Mouse (Mus musculus) limb, embryonic 14.5 days (tissue): Measurements from ENCODE around the gene Ina. TPM values are rescaled to one million over a fixed set of nuclear protein-coding genes. Genes with fewer than 3 reads are reported as not detected.
"Not testable (repeated sequence)": the region's sequence is repeated elsewhere in the genome, so short reads cannot be mapped to it uniquely, and the experiment has no call there.

ENCODE experiments used
- ATAC-seq: fragments of 200-750 bp; cut with Nextera tagmentation; 2 replicates; pipeline ENCODE4 v1.8.0; 2017; ENCODE audit warnings: low read depth, moderate number of reproducible peaks, moderate TSS enrichment; ENCODE audit not compliant: low FRiP score
- DNase-seq: peaks from one replicate; pipeline ENCODE4 v3.0.0-alpha.2; 2015; ENCODE audit warnings: low spot score
- H3K27ac ChIP-seq: fragments of 300-500 bp; sonication (generic); replicated peaks from 2 replicates; pipeline ENCODE4 v1.5.1; 2014; ENCODE audit warnings: low read depth, mild to moderate bottlenecking, low read length, moderate library complexity, mixed read lengths
- H3K27me3 ChIP-seq: fragments of 300-500 bp; sonication (generic); 2 replicates; pipeline ENCODE4 v1.6.1; 2014; ENCODE audit warnings: low read length, mixed read lengths; ENCODE audit not compliant: control insufficient read depth, insufficient read depth
- H3K36me3 ChIP-seq: fragments of 300-500 bp; sonication (generic); 2 replicates; pipeline ENCODE4 v1.6.1; 2014; ENCODE audit warnings: mild to moderate bottlenecking, low read length, moderate library complexity, mixed read lengths; ENCODE audit not compliant: control insufficient read depth, insufficient read depth
- H3K4me1 ChIP-seq: fragments of 300-500 bp; sonication (generic); 2 replicates; pipeline ENCODE4 v1.6.1; 2014; ENCODE audit warnings: antibody characterized with exemption, low read length, mixed read lengths; ENCODE audit not compliant: control insufficient read depth, insufficient read depth
- H3K4me2 ChIP-seq: fragments of 300-500 bp; sonication (generic); replicated peaks from 2 replicates; pipeline ENCODE4 v1.6.1; 2014; ENCODE audit warnings: low read depth, mild to moderate bottlenecking, low read length, moderate library complexity; ENCODE audit not compliant: severe bottlenecking
- H3K4me3 ChIP-seq: fragments of 300-500 bp; sonication (generic); replicated peaks from 2 replicates; pipeline ENCODE4 v1.5.1; 2014; ENCODE audit warnings: low read length
- H3K9ac ChIP-seq: fragments of 300-500 bp; sonication (generic); 2 replicates; pipeline ENCODE4 v1.6.1; 2014; ENCODE audit warnings: mild to moderate bottlenecking, low read depth, low read length, moderate library complexity; ENCODE audit not compliant: severe bottlenecking
- H3K9me3 ChIP-seq: fragments of 300-500 bp; sonication (generic); 2 replicates; pipeline ENCODE4 v1.6.1; 2016; ENCODE audit warnings: low read length; ENCODE audit not compliant: control insufficient read depth
- POLR2A ChIP-seq: fragments of 200-500 bp; IDR thresholded peaks from 2 replicates; pipeline ENCODE4 v1.8.0; 2012; ENCODE audit warnings: inconsistent platforms, mild to moderate bottlenecking, moderate library complexity, borderline replicate concordance; ENCODE audit not compliant: insufficient read depth, insufficient read length; ENCODE audit errors: extremely low read depth
- WGBS: fragments of 180-500 bp; shearing (Covaris S2); extraction: QIAGEN DNeasy Blood & Tissue Kit; methylation state at CpG from one replicate; pipeline ENCODE4 v1.1.7; 2014; 5-methylcytosine and 5-hydroxymethylcytosine counted together
- polyA plus RNA-seq, 2 experiments: library from polyadenylated mRNA; depleted of rRNA in 1 of 2; stranded (reverse) in 1 of 2; unstranded in 1 of 2; fragments of >200 nt; fragmentation: Nextera tagmentation in 1 of 2; extraction: Ambion mirVana in 1 of 2; gene quantifications; 2 replicates each; pipeline versions ENCODE4 v1.2.1 to v1.2.3; 2012 to 2014

Gene Ina
- polyA plus RNA-seq, 2 experiments, result 0.40 to 1.3 TPM

DNA sequence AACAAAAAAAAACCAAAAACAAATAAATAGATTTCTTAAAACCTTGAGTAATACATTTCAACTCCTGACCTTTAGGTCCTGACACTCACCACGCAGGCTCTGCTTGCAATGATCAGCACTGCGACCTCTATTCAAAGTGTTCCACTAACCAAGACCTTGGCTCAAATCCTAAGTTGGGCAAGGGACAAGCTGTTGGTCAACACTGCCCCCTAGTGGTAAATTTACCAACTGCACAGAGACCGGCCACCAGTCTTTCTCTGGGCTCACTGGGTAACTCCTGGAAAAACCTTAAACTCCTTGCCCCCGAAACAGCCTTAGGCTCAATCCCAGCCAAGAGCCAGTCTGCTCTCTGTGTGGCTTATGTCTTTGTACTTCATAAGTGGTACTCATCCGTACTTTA is 23.4 kb upstream of the Ina start:
- peak; percentile 67 for ATAC-seq
- DNase-seq, result peak; percentile 88
- no peak overlapping the region for H3K4me3 ChIP-seq
- no peak for TF ChIP-seq POLR2A
- no peak overlapping the region for H3K9ac ChIP-seq
- H3K4me2 ChIP-seq, result no peak overlapping the region
- no peaks in the 10 kb centered on the region for H3K27me3 ChIP-seq
- no peaks in the 10 kb centered on the region for H3K4me1 ChIP-seq
- no peaks in the 10 kb centered on the region for H3K9me3 ChIP-seq
- H3K27ac ChIP-seq, result no peak overlapping the region
- WGBS, result 9% methylated on average over 5 of the region's 5 CpGs
- H3K36me3 ChIP-seq, result no peaks in the 10 kb centered on the region

DNA sequence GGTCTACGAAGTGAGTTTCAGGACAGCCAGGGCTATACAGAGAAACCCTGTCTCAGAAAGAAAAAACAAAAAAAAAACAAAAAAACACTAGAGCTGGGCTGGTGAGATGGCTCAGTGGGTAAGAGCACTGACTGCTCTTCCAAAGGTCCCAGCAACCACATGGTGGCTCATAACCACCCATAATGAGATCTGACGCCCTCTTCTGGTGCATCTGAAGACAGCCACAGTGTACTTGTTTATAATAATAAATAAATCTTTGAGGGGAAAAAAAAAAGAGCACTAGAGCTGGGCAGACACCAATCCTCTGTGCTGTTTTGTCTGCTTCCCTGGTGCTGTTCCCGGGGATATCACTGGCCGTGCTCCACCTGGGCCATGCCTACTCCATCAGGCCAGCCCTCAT is 22.2 kb upstream of the Ina start:
- 66% methylated on average over 4 of the region's 4 CpGs for WGBS
- ATAC-seq, H3K27ac ChIP-seq: not testable (repeated sequence)

DNA sequence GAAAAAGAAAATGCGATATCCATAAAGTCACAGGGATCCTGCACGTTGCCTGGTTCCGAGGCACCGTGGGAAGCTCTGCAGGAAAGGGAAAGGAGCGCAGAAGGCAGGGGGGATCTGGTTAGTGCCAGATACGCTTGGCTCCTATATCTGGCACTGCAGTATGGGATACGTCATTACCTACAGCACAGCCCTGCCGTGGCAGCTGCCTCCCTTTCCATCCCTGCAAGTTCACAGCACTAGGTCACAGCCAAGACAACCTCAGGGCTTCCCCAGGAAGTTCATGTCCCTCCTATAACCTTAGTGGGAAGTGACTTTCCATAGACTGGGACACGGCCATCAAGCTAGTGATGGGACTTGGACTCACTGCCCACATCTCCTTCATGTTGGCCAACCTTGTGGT is 18.4 kb upstream of the Ina start:
- ATAC-seq, result no peak
- no peaks in the 10 kb centered on the region for H3K9me3 ChIP-seq
- H3K4me2 ChIP-seq, result no peak overlapping the region
- H3K36me3 ChIP-seq, result no peaks in the 10 kb centered on the region
- H3K27ac ChIP-seq, result no peak overlapping the region
- 72% methylated on average over 9 of the region's 9 CpGs for WGBS
- TF ChIP-seq POLR2A, result no peak
- no peak overlapping the region for H3K9ac ChIP-seq
- H3K27me3 ChIP-seq, result no peaks in the 10 kb centered on the region
- H3K4me3 ChIP-seq, result no peak overlapping the region
- no peak for DNase-seq
- no peaks in the 10 kb centered on the region for H3K4me1 ChIP-seq

More for the DNA sequence above, 22.2 kb upstream of the Ina start:
- H3K9ac ChIP-seq, DNase-seq, H3K27me3 ChIP-seq, H3K9me3 ChIP-seq, H3K4me3 ChIP-seq, H3K4me2 ChIP-seq, H3K4me1 ChIP-seq, H3K36me3 ChIP-seq: not testable (repeated sequence)

DNA sequence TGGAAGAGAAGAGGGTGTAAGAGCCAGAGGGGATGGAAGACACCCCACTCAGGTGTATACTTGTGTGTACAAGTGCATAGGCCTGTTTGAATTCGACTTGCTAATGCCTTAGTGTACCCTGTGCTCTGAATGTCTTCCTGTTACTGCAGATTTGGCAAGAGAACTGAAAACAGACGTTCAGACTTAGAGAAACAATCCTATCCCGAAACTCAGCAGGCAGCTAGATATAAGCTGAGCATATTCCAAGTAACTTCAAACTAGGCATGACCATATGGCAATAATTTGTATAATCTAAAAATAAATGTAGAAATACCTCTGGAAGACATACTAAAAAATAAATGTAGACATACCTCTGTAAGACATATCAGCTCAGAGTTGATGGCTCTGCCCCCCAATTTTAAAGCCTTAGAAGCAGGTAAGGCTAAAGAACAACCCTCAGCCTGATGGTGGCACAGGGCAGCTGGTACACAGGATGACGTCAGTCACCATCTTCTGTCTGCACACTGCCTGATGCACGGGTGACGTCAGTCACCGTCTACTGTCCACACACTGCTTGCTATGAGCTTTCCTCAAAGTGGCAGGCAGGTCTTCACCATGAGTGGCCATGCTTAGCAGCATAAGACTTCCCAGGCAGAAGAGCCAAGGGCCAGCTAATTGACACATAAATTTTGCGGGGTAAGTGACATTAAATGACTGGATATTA is 16.2 kb upstream of the Ina start:
- no peak overlapping the region for H3K4me3 ChIP-seq
- H3K36me3 ChIP-seq, result no peaks in the 10 kb centered on the region
- ATAC-seq (no peak), DNase-seq (no peak)
- no peak for TF ChIP-seq POLR2A
- H3K4me2 ChIP-seq, result no peak overlapping the region
- 77% methylated on average over 8 of the region's 8 CpGs for WGBS
- H3K27ac ChIP-seq, result no peak overlapping the region
- no peaks in the 10 kb centered on the region for H3K4me1 ChIP-seq
- no peak overlapping the region for H3K9ac ChIP-seq
- no peaks in the 10 kb centered on the region for H3K9me3 ChIP-seq
- H3K27me3 ChIP-seq, result no peaks in the 10 kb centered on the region

DNA sequence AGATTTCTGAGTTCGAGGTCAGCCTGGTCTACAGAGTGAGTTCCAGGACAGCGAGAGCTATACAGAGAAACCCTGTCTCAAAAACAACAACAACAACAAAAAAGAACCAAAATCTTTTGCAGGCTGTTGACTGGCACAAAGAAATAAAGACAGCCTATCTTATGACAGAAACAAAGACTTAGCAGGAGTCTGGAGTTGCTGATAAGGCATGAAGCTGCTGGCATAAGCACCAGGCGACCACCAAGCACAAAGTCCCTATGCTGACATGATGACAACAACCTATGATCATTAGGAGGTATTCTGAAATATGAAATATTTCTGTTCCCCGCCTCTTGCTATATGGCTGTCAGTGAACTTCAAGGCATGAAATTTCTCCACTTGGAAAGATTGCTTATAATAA is 15.5 kb upstream of the Ina start:
- H3K4me2 ChIP-seq, result no peak overlapping the region
- no peaks in the 10 kb centered on the region for H3K36me3 ChIP-seq
- no peak overlapping the region for H3K27ac ChIP-seq
- no peak for TF ChIP-seq POLR2A
- ATAC-seq (no peak), DNase-seq (no peak)
- WGBS, result 83% methylated on average over 4 of the region's 4 CpGs
- no peak overlapping the region for H3K9ac ChIP-seq
- no peak overlapping the region for H3K4me3 ChIP-seq
- H3K27me3 ChIP-seq, result no peaks in the 10 kb centered on the region
- H3K9me3 ChIP-seq, result no peaks in the 10 kb centered on the region
- H3K4me1 ChIP-seq, result no peaks in the 10 kb centered on the region

DNA sequence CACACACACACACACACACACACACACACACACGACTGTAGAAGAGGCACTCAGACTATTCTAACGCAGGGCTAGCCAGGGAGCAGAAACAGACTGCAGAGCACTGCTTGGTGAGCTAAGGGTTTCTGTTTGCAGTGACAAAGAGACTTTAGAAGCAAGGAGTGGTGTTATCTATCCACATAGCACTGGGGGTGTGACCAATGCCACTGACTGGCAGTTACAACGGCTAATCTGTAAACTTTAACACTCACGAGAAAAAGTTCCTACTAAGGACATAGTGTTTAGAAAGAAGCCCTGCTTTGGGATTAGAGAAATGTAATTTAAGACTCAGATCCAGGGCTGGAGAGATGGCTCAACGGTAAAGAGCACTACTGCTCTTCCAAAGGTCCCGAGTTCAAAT is 14.7 kb upstream of the Ina start:
- no peak for TF ChIP-seq POLR2A
- H3K9me3 ChIP-seq, result no peaks in the 10 kb centered on the region
- no peaks in the 10 kb centered on the region for H3K4me1 ChIP-seq
- WGBS, result 83% methylated on average over 6 of the region's 6 CpGs
- H3K4me2 ChIP-seq, result no peak overlapping the region
- H3K27me3 ChIP-seq, result no peaks in the 10 kb centered on the region
- no peak for DNase-seq
- H3K36me3 ChIP-seq, result no peaks in the 10 kb centered on the region
- H3K4me3 ChIP-seq, result no peak overlapping the region
- no peak overlapping the region for H3K9ac ChIP-seq
- H3K27ac ChIP-seq, result no peak overlapping the region
- no peak for ATAC-seq

DNA sequence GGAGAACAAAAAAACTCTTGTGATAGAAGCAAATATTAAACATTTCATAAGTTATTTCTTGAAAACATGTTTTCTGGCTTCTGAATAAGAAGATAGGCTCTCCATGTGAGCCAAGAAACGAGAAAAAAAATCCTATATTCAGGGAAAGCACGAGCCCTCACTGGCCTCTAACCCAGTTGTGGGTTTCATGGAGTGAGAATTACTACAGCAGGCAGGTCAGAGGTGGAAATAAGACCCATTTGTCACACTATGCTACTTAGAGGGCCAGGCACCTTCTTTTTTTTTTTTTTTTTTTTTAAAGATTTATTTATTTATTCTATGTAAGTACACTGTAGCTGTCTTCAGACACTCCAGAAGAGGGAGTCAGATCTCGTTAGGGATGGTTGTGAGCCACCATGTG is 14.1 kb upstream of the Ina start:
- not testable (repeated sequence) for H3K27me3 ChIP-seq, H3K4me1 ChIP-seq, H3K9me3 ChIP-seq, ATAC-seq, H3K27ac ChIP-seq, H3K4me3 ChIP-seq, DNase-seq, H3K4me2 ChIP-seq, H3K9ac ChIP-seq, H3K36me3 ChIP-seq
- 71% methylated on average over 2 of the region's 3 CpGs for WGBS
